19 mouse cellular contexts compared by ENCODE assay signal in the genomic region with DNA sequence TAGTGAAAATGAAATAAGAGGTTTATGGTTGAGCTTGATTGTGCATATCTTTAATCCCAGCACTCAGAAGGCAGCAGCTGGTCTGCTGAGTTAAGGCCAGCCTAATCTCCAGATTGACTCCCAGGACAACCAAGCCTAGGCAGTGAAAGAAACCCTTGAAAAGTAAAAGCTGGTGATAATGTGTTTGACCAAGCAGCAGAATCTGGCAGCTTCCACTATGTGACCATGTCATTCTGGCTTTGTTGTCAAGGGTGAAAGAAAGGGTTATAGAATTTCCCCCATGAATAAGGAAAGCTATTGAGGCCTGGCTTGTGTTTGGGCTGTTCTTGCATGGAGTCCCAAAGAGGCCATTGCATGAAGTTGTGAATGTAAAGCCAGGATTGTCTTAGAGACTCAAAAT.
DNase-seq lines count a peak whose midpoint lies in the region; ATAC-seq lines count a peak whose summit lies in the region.
"Had no signal": no experiment of that assay in that cellular context is flagged by ENCODE, and none has a peak within 500 bp of the region (broad histone marks: within the 10 kb centered on the region; RNA-seq: fewer than 3 reads in every experiment).

No protein-coding gene starts in this region.

- H3K36me3 ChIP-seq in hindbrain, embryonic 14.5 days (replicated peaks; ENCODE audit: control insufficient read depth, insufficient read depth): no peaks in the 10 kb centered on the region
- no peaks in the 10 kb centered on the region for H3K36me3 ChIP-seq in hindbrain, embryonic 12.5 days
- no peaks in the 10 kb centered on the region for H3K36me3 ChIP-seq in forebrain, embryonic 16.5 days (ENCODE audit: control insufficient read depth, insufficient read depth)
- no peaks in the 10 kb centered on the region for H3K36me3 ChIP-seq in heart, embryonic 12.5 days
- H3K36me3 ChIP-seq: heart, embryonic 15.5 days; limb, embryonic 13.5 days had no signal

- no peak overlapping the region for H3K9ac ChIP-seq in hindbrain, embryonic 14.5 days
- no peak overlapping the region for H3K9ac ChIP-seq in hindbrain, embryonic 12.5 days
- no peak overlapping the region for H3K9ac ChIP-seq in forebrain, embryonic 16.5 days (replicated peaks; ENCODE audit: low read depth, low read length)
- no peak overlapping the region for H3K9ac ChIP-seq in heart, embryonic 12.5 days
- H3K9ac ChIP-seq: heart, embryonic 15.5 days; limb, embryonic 13.5 days; liver, embryonic 14.5 days had no signal

- H3K4me2 ChIP-seq in hindbrain, embryonic 14.5 days (replicated peaks): no peak overlapping the region
- H3K4me2 ChIP-seq in hindbrain, embryonic 12.5 days (replicated peaks): no peak overlapping the region
- no peak overlapping the region for H3K4me2 ChIP-seq in forebrain, embryonic 16.5 days (ENCODE audit: low read length)
- H3K4me2 ChIP-seq in heart, embryonic 12.5 days: no peak overlapping the region
- H3K4me2 ChIP-seq: heart, embryonic 15.5 days; limb, embryonic 13.5 days had no signal

- DNase-seq in hindbrain, embryonic 14.5 days (ENCODE audit: low spot score): no peak
- peak; percentile 27 for DNase-seq in embryo, embryonic 10.5 days (ENCODE audit: low spot score)
- DNase-seq in retina, embryonic 14.5 days (ENCODE audit: low spot score): peak; percentile 3
- DNase-seq in lung, postnatal 4 days: no peak
- DNase-seq: adrenal gland, postnatal 14 days; B cell, adult 2 months; cerebellum, adult 9-10 months; heart, adult 11 months; kidney, adult 18-20 months; kidney, postnatal 14 days; right cerebral cortex, adult 18-20 months had no signal

- no peak overlapping the region for H3K27ac ChIP-seq in hindbrain, embryonic 14.5 days
- no peak overlapping the region for H3K27ac ChIP-seq in hindbrain, embryonic 12.5 days
- H3K27ac ChIP-seq in forebrain, embryonic 16.5 days (ENCODE audit: low read length): no peak overlapping the region
- H3K27ac ChIP-seq in heart, embryonic 12.5 days (ENCODE audit: poor library complexity, severe bottlenecking): no peak overlapping the region
- H3K27ac ChIP-seq: heart, embryonic 15.5 days; limb, embryonic 13.5 days; liver, embryonic 14.5 days had no signal

- H3K27me3 ChIP-seq in hindbrain, embryonic 14.5 days (ENCODE audit: control insufficient read depth, insufficient read depth, low read length): no peaks in the 10 kb centered on the region
- no peaks in the 10 kb centered on the region for H3K27me3 ChIP-seq in hindbrain, embryonic 12.5 days
- no peaks in the 10 kb centered on the region for H3K27me3 ChIP-seq in forebrain, embryonic 16.5 days (replicated peaks; ENCODE audit: control insufficient read depth, insufficient read depth, low read length)
- no peaks in the 10 kb centered on the region for H3K27me3 ChIP-seq in heart, embryonic 12.5 days (replicated peaks)
- H3K27me3 ChIP-seq: heart, embryonic 15.5 days; limb, embryonic 13.5 days had no signal

- peak; percentile 31; the same call in 1 of the 2 replicates for ATAC-seq in hindbrain, embryonic 14.5 days (ENCODE audit: low FRiP score)
- no peak for ATAC-seq in hindbrain, embryonic 12.5 days (ENCODE audit: low FRiP score)
- ATAC-seq in forebrain, embryonic 16.5 days: peak; percentile 88
- no peak for ATAC-seq in heart, embryonic 12.5 days (ENCODE audit: insufficient number of reproducible peaks, low FRiP score)
- ATAC-seq: lung, postnatal 0 days had no signal

- no peaks in the 10 kb centered on the region for H3K9me3 ChIP-seq in hindbrain, embryonic 14.5 days (ENCODE audit: control insufficient read depth, low read length)
- H3K9me3 ChIP-seq in hindbrain, embryonic 12.5 days (replicated peaks): no peaks in the 10 kb centered on the region
- H3K9me3 ChIP-seq in forebrain, embryonic 16.5 days (ENCODE audit: control insufficient read depth, low read length): no peaks in the 10 kb centered on the region
- no peaks in the 10 kb centered on the region for H3K9me3 ChIP-seq in heart, embryonic 12.5 days (replicated peaks)
- H3K9me3 ChIP-seq: heart, embryonic 15.5 days; limb, embryonic 13.5 days had no signal

- no peaks in the 10 kb centered on the region for H3K4me1 ChIP-seq in hindbrain, embryonic 14.5 days (replicated peaks; ENCODE audit: control insufficient read depth, insufficient read depth, low read length)
- H3K4me1 ChIP-seq in hindbrain, embryonic 12.5 days: no peaks in the 10 kb centered on the region
- no peaks in the 10 kb centered on the region for H3K4me1 ChIP-seq in forebrain, embryonic 16.5 days (replicated peaks; ENCODE audit: control insufficient read depth, insufficient read depth, low read length)
- H3K4me1 ChIP-seq in heart, embryonic 12.5 days (replicated peaks): no peaks in the 10 kb centered on the region
- H3K4me1 ChIP-seq: heart, embryonic 15.5 days; limb, embryonic 13.5 days had no signal

- no peak overlapping the region for H3K4me3 ChIP-seq in hindbrain, embryonic 14.5 days (replicated peaks; ENCODE audit: low read length)
- H3K4me3 ChIP-seq in hindbrain, embryonic 12.5 days: no peak overlapping the region
- H3K4me3 ChIP-seq in forebrain, embryonic 16.5 days (replicated peaks; ENCODE audit: low read length): no peak overlapping the region
- no peak overlapping the region for H3K4me3 ChIP-seq in heart, embryonic 12.5 days
- H3K4me3 ChIP-seq: heart, embryonic 15.5 days; limb, embryonic 13.5 days; myocyte had no signal

Comparison
In these comparisons a context has a peak if more than half of its experiments do, and no peak if none do; other contexts are left out.
1. ATAC-seq: peak in hindbrain, embryonic 14.5 days (single experiment) and forebrain, embryonic 16.5 days (single experiment); none in hindbrain, embryonic 12.5 days (single experiment) and heart, embryonic 12.5 days (single experiment).
2. DNase-seq: peak in embryo, embryonic 10.5 days (single experiment) and retina, embryonic 14.5 days (single experiment); none in hindbrain, embryonic 14.5 days (single experiment) and lung, postnatal 4 days (0 of 2).